Mouse (Mus musculus) ovary, postnatal 14 days (tissue): ENCODE data around the gene C1ql4.
A peak's percentile ranks its signal among the peaks of the same experiment; 100 is the strongest.
"Not testable (repeated sequence)": the region's sequence is repeated elsewhere in the genome, so short reads cannot be mapped to it uniquely, and the experiment has no call there.

Source experiments
- DNase-seq: peaks from one replicate; pipeline ENCODE4 v3.0.0; 2022; ENCODE audit warnings: low spot score

Gene C1ql4

GRCm38 (mm10) chr15:99098493-99098861 is 10.9 kb upstream of the C1ql4 start:
- DNase-seq = no peak

- no peak for DNase-seq
These were observed 10.3 kb upstream of the C1ql4 start for GRCm38 (mm10) chr15:99097840-99098492.

GRCm38 (mm10) chr15:99096831-99097500 is 9.3 kb upstream of the C1ql4 start:
- DNase-seq = no peak

- DNase-seq = no peak
These were observed 8.6 kb upstream of the C1ql4 start for GRCm38 (mm10) chr15:99096061-99096793.

DNA sequence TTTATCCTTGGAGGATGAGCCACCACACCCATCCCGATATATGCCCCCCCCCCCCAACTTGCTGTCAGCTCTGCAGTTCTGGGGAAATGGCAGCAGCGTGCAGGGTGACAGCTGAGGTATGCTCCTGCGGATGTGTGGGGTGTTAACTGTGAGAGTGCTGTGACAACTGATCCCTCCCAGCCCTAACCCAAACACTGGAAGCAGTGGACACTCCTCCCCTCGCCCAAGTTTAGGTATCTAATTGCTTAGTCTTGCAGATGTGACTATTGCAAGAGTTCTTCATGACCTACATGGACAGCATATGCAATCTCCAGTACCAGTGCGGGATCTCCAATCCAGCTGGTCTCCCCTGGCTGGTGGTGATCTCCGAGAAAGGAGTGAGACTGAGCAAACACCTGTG is 7.7 kb upstream of the C1ql4 start:
- no peak for DNase-seq

GRCm38 (mm10) chr15:99094631-99095270 is 7.1 kb upstream of the C1ql4 start:
- DNase-seq = no peak

DNA sequence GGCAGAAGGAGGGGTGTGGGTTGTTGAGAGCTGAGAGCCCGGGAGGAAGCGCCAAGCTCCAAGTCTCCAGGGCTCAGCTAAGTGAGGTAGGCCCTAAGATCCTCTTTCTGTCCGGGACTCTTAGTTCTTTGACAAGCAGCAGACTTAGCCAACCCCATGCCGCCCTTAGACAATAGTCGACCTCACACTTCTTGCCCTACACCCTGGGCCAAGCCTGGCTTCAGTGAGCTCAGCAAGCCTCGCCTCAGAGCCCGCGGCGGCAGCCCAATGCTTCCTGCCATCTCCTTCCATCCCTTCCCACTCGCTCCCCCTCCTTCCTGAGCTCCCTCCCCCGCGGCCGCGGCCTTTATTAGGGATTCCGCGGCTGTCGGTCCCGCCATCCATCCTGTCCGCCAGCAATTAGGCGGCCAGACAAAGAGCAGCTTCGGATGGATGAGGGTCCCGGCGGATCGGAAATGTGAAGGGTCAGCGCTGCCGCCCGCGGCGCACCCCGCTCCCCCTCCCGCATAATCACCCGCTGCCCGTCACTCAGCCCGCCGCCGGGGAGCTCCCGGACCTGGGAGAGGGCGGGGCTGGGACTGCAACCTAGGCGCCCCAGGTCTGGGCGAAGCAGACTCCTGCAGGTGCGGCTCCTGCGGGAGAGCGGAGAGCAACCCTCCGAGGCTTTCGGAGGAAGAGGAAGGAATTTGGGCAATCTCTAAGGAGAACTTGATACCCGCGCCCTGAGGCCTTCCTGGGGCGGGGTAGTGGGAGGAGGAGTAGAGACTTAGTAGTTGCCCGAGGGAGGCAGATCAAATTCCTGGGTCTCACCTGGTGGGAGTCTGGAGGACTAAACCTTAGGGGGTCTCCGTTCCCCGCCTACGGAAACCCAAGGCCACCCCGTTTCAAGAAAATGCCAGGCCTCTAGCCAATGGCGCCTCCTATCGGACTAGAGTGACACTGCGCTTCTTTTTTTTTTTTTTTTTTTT is 6.0 kb upstream of the C1ql4 start:
- no peak for DNase-seq

DNA sequence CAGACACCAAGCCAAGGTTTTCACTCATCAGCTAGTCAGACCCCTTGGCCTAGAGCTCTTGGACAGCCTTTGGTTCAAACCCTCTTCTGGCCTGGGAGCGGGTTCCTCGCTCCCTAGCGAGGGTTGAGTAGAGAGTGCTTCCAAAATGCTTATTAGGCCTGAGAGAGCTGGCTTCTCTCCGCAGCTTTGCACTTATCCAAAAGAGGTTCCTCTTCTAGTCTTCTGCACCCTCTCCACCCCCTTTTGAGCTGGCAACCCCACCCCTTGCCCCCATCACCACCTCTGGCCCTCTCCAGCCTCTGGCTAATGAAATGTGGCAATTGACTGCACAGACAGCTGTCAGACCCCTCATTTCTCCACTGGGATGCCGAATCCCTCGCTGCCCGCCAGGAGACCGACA is 5.3 kb upstream of the C1ql4 start, which contains the start of gene Dnajc22:
Dnajc22 (plus strand) TSS at position 301 of the 400 bp plus-strand sequence.
- no peak for DNase-seq

DNA sequence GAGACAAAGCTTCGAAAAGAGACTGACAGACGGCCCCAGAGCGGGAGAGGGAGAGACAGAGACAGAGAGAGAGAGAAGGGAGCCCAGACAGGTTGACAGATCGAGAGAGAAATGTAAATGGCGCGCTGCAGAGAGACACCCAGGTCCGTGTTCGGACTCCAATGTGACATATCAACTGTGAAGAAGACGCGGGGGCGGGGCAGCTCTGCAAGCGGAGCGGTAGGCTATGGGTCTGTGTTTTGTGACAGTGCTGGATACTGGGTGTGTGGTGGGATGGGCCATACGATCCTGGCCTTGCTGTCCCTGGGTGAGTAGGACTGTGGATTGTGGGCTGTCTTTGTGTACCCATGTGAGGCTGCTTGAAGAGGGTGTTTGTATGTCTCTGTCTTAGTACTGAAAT is 1.5 kb upstream of the C1ql4 start:
- no peak for DNase-seq

GRCm38 (mm10) chr15:99088292-99088691 is 675 bp upstream of the C1ql4 start:
- DNase-seq = peak; percentile 79

DNA sequence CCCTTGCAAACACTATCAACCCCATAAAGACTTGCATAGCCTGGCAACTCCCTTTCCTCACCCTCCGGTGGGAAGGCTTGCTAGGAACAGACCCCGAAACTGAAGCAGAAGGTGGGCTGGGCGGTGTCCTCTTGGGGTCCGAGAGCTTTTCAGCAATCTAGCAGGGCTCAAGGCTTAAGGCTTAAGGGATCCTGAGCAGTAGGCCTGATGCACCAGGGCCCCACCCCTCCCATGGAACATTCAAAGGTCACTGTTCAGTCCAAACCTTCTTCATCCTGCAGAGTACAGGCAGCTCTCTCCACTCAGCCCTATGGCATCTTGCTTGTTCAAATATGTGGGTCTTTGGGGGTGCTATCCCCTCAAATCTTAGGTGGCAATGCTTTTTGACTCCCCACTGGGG is 1.6 kb downstream of the C1ql4 start:
- DNase-seq = no peak

GRCm38 (mm10) chr15:99084618-99085017 is 3.0 kb downstream of the C1ql4 start:
- no peak for DNase-seq

GRCm38 (mm10) chr15:99083867-99084557 is 3.6 kb downstream of the C1ql4 start:
- DNase-seq = no peak

DNA sequence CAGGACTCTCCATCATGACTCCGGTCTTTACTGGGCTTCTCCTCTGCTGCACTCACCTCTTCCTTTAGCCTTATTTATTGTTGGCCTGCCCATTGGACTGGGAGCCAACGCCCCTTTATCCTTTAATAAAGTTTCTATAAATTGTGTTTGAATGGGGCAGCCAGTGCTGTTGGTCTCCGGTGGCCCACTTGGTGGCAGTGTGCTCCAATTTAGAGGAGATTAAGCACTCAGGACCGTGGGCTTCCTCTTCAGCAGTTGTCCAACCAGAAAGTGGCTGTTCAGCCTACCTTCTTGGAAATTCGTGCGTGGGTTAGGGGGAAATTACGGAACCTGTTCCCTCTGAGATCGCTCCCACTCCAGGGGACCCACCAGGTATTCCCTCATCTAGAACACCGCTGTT is 4.4 kb downstream of the C1ql4 start:
- no peak for DNase-seq

DNA sequence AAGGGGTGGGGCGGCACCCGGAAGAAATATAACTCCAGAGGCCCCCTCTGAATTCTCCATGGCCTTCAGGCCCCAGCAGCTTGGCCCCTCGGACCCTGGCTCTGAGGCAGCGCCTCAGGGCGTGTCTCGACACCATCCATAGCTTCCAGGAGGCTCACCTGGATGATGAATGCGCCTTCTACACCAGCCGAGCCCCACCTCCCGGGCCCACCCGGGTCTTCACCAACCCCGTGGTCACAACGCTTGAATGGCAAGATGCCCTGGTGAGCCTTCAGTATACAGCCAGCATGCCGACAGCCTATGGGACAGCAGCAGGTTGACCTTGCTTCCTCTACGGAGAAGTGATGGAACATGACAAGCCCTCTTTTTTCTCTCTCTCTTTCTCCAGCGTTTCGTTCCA is 4.8 kb downstream of the C1ql4 start:
- no peak for DNase-seq

DNA sequence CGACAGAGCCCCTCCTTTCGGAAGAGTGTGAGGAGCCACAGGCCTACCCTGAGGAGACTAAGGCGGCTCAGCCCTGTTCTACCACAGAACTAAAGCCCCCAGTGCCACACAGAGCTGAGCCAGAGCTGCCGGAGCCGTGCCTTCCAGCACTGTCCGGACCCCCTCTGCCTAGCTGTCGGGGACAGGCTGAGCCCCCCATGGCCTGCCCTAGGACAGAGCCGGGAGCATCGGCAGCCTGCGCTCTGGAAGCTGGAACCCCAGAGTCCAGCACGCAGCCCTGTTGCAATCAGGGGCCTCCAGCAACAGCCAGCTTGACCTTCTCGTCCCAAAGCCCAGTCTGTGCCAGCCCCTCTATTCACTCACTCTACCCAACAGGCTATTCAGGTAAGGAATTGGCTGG is 5.3 kb downstream of the C1ql4 start:
- DNase-seq = no peak

- DNase-seq = no peak
These were observed 7.8 kb downstream of the C1ql4 start for GRCm38 (mm10) chr15:99079804-99080203.

DNA sequence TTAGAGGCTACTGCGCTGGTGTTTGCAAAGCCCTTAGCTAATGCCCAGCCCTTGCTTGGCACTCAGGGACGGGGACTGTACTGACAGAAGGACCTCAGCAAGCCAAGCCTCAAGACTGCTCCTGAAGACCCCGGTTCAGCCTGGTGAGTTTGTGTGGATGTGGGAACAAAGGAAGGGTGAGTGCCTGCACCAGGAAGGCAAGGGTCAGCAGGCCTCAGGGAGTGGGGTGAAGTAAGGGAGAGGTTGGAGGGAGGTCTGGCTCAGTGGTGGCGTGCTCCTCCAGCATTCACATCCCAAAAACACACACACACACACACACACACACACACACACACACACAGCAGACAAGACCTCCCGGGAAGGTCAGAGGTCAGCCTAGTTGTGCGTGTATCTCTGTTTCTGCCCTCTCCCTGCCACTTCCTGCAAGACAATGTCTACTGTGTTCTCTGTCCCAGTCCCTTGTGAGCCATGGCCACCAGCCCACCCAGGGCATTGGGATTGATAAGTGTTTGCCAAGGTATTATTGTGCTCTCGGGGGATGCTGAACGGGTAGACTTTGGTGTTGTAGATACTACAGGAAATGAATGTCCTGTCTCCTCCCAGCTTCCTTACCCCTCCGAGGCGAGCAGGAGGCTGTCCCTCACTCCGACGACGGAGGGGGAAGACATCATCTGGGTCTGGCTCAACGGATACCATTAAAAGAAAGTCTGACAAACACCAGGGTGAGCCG is 9.3 kb downstream of the C1ql4 start:
- DNase-seq = no peak

DNA sequence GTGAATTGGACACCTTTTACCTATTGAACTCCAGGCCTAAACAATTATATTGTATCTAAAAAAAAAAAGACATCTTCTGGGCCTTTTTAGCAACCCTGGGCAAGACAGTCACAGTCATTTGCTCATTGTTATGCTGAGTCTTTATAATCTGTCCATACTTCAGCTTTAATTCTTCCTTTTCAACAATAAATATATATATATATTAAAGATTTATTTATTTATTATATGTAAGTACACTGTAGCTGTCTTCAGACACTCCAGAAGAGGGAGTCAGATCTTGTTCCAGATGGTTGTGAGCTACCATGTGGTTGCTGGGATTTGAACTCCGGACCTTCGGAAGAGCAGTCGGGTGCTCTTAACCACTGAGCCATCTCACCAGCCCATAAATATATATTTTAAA is 11.6 kb downstream of the C1ql4 start:
- DNase-seq = not testable (repeated sequence)
